Mouse (Mus musculus): ENCODE measurements around the gene Itgb4.

Gene Itgb4

GRCm38 (mm10) chr11:115974309-115975082 is at the start of gene Itgb4:
Gene Itgb4 (plus strand): TSS chr11:115974709.
- DNase-seq (ENCODE audit: low read depth, low spot score) = no peak

DNA sequence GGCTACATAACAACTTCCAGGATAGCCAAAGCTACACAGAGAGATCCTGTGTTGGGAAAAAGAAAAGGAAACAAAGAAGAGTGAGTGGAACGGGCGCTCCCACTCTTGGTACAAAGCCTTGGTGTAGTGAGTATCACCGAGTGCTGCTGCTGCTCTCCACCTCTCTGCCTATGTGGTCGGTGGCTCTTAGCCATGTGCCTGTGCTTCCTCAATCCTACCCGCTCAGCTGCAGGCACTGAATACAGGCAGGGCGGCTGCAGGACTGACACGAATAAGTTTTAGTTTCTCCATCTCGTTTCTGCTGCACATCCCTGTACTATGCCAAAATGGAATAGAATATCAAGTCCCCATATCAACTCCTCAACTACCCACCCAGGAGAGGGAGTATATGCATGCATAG is 45.5 kb upstream of the Itgb4 start:
- no peak for DNase-seq (ENCODE audit: low read depth, low spot score)

DNA sequence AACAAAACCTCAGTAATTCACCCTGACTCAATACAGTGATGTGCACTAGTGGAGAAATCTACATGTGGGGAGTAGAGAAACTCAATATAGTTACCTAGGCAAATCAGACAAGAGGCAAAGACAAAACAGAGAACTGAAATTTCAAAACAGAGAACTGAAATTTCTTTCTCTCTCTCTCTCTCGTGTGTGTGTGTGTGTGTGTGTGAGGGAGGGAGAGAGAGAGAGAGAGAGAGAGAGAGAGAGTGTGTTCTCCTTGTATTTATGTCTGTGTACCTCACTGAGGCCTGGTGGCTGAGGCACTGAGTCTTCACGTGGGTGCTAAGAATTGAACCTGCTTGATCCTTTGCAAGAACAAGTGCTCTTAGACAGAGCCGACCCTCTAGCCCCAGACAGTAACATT is 44.7 kb upstream of the Itgb4 start:
- no peak for DNase-seq (ENCODE audit: low read depth, low spot score)

- no peak for DNase-seq (ENCODE audit: low read depth, low spot score)
Measured at GRCm38 (mm10) chr11:115931235-115931634, 43.3 kb upstream of the Itgb4 start.

GRCm38 (mm10) chr11:115933108-115933746 is 41.3 kb upstream of the Itgb4 start, which contains the start of the genes Sap30bp and Recql5:
Gene Sap30bp (plus strand): TSS chr11:115933282.
Gene Recql5 (minus strand): TSS chr11:115933477.
- DNase-seq (ENCODE audit: low read depth, low spot score) = peak; percentile 98

DNA sequence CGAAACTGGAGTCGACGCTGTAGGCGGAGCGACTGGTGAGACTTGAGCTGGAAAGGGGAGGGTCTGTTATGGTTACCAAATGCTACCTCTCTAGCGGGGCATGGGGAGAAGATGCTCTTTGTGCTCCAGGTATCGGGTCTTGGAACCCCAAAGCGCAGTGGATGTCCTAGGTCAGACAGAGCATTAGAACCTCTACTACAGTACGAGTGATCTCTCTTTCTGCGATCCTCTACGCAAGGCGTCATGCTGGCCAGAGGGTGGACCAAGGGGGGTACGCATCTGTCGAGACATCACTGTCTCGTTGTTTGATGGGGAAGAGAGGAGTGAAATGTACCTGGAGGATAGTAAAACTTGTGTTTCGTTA is 40.8 kb upstream of the Itgb4 start:
- no peak for DNase-seq (ENCODE audit: low read depth, low spot score)

GRCm38 (mm10) chr11:115939690-115940329 is 34.7 kb upstream of the Itgb4 start:
- peak; percentile 50 for DNase-seq (ENCODE audit: low read depth, low spot score)

DNA sequence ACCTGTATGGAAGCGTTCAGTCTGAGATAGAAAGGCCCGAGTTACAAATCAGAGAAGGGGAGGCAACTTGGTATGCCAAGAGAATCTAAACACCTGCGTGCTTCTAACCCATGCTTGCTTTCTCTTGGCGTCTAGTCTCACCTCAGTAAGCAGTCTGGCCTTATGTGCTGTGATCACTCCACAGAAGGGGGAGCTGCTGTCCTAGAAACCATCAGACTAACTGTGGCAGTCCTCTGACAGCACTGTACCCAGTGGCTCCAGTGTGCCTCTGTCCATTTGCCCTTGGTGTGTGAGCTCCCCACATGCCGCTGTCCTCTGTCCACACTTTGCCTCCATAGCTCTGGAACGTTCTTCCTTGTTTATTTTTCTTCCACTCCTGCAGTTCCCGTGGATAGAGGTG is 32.5 kb upstream of the Itgb4 start:
- no peak for DNase-seq (ENCODE audit: low read depth, low spot score)

- DNase-seq (ENCODE audit: low read depth, low spot score) = no peak
Measured at GRCm38 (mm10) chr11:115945247-115945646, 29.3 kb upstream of the Itgb4 start.

- DNase-seq (ENCODE audit: low read depth, low spot score) = no peak
Measured at GRCm38 (mm10) chr11:115946221-115946828, 28.2 kb upstream of the Itgb4 start.

- DNase-seq (ENCODE audit: low read depth, low spot score) = no peak
Measured at GRCm38 (mm10) chr11:115948316-115948715, 26.2 kb upstream of the Itgb4 start.

GRCm38 (mm10) chr11:115950719-115951118 is 23.8 kb upstream of the Itgb4 start:
- DNase-seq (ENCODE audit: low read depth, low spot score) = no peak

DNA sequence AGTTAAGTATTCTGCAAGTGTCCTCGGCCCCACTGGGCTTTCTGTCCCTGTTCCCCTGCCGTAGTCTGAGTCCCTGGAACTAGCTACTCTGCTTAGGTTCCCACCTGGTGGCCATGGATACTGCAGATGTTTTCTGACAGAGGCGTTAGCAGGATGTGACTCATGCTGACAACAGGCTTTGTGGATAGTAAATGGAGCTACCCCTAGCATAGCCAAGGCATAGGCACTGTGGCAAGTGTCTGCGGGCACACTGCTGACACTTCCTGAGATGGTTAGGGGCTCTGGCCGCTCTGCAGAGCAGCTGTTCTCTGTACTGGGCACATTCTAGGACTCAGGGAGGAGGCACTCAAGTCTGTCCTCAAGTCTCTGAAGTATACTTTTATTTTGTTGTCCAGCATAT is 19.8 kb upstream of the Itgb4 start:
- no peak for DNase-seq (ENCODE audit: low read depth, low spot score)

DNA sequence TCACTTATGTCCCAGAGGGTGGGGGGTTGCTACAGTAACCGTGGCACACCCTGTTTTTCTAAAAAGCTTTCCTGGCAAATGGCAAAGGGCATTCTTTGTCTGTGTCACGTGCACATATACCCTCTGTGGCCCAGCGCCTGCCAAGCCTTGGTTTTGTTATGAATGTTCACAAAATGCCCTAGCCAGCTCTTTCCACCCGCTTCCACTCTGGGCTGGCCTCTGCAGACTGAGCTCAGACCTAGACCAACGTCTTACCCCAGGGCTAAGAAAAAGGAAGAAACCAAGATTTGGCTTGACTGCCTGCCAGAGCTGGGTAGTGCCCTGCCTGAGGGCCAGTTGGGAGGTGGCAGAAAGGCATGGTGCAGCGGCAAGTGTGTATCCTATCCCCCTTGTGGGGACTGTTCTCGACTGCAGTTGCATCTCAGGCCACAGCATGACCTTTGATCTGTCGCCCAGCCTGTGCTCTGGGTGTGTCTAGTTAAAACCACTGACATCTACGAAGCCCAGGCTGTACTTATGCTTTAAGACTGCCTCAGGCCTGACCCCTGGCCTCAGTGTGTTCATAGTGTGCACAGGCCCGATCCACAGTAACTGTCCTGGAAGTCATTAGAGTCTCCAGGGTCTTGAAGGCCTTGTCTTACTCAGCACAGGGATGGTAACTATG is 19.2 kb upstream of the Itgb4 start:
- no peak for DNase-seq (ENCODE audit: low read depth, low spot score)

GRCm38 (mm10) chr11:115956453-115956852 is 18.1 kb upstream of the Itgb4 start:
- DNase-seq (ENCODE audit: low read depth, low spot score) = peak; percentile 54

GRCm38 (mm10) chr11:115957971-115958370 is 16.5 kb upstream of the Itgb4 start:
- DNase-seq (ENCODE audit: low read depth, low spot score) = no peak

- DNase-seq (ENCODE audit: low read depth, low spot score) = no peak
Measured at GRCm38 (mm10) chr11:115959018-115959417, 15.5 kb upstream of the Itgb4 start.

GRCm38 (mm10) chr11:115962651-115963412 is 11.7 kb upstream of the Itgb4 start:
- DNase-seq (ENCODE audit: low read depth, low spot score) = no peak

GRCm38 (mm10) chr11:115964977-115965604 is 9.4 kb upstream of the Itgb4 start:
- no peak for DNase-seq (ENCODE audit: low read depth, low spot score)

DNA sequence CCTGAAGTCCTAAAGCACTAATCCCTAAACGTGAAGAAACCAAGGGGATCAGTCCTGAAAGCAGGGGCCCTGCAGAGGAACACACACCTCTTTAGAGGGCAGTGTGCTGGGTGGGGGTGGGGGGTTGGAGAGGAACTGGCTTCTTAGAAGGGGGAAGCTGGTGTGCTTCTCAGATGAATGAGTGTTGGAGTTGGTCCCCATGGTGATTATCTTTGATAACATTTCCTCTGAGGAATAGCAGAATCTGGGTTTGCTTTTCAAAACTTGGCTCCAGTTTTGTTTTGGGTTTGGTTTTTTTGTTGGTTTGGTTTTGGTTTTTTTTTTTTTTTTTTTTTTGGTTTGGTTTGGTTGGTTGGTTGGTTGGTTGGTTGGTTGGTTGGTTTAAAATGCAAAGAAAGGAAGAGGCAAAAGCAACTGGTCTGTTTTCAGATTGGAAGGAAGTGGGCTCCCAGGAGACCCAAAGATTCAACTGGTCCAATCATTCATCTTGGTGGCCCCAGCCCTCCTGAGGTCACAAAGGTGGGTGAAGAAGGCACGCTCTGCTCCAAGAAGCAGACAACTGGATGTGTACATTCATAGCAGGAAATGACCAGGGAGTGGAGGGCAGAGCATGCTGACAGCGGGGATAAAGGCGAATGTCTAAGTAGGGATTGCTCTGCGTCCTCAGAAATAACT is 5.6 kb upstream of the Itgb4 start:
- DNase-seq (ENCODE audit: low read depth, low spot score) = no peak

Measured in telencephalon, adult 2 months (tissue).